Mouse (Mus musculus) lung, postnatal 0 days (tissue): ENCODE results near the gene Cdh12. TPM values are rescaled to one million over a fixed set of nuclear protein-coding genes. Genes with fewer than 3 reads are reported as not detected.

Source experiments
- ATAC-seq: fragments of 200-750 bp; cut with Nextera tagmentation; 2 replicates; pipeline ENCODE4 v1.8.0; 2017; ENCODE audit warnings: moderate library complexity
- DNase-seq: peaks from one replicate; pipeline ENCODE4 v3.0.0-alpha.2; 2016; ENCODE audit warnings: low spot score
- H3K27ac ChIP-seq: fragments of 300-500 bp; sonication (generic); 2 replicates; pipeline ENCODE4 v1.5.1; 2014; ENCODE audit warnings: antibody characterized with exemption, mild to moderate bottlenecking, low read length, mixed read lengths
- H3K27me3 ChIP-seq: fragments of 300-500 bp; sonication (generic); replicated peaks from 2 replicates; pipeline ENCODE4 v1.6.1; 2014; ENCODE audit warnings: low read length, mixed read lengths; ENCODE audit not compliant: insufficient read depth
- H3K36me3 ChIP-seq: fragments of 300-500 bp; sonication (generic); 2 replicates; pipeline ENCODE4 v1.6.1; 2014; ENCODE audit warnings: low read length, mixed read lengths; ENCODE audit not compliant: insufficient read depth
- H3K4me1 ChIP-seq: fragments of 300-500 bp; sonication (generic); 2 replicates; pipeline ENCODE4 v1.6.1; 2014; ENCODE audit warnings: antibody characterized with exemption, low read depth, low read length, mixed read lengths; ENCODE audit not compliant: insufficient read depth
- H3K4me2 ChIP-seq: fragments of 300-500 bp; sonication (generic); replicated peaks from 2 replicates; pipeline ENCODE4 v1.6.1; 2014; ENCODE audit warnings: low read depth, mild to moderate bottlenecking, low read length, moderate library complexity, mixed read lengths
- H3K4me3 ChIP-seq: fragments of 300-500 bp; sonication (generic); 2 replicates; pipeline ENCODE4 v1.5.1; 2014; ENCODE audit warnings: low read depth, low read length
- H3K9ac ChIP-seq: fragments of 300-500 bp; sonication (generic); replicated peaks from 2 replicates; pipeline ENCODE4 v1.6.1; 2014; ENCODE audit warnings: low read depth, mild to moderate bottlenecking
- H3K9me3 ChIP-seq: fragments of 300-500 bp; sonication (generic); 2 replicates; pipeline ENCODE4 v1.6.1; 2016; ENCODE audit warnings: low read length, mixed read lengths
- CTCF ChIP-seq: IDR thresholded peaks from 2 replicates; pipeline ENCODE4 v1.5.1; 2016; ENCODE audit warnings: antibody characterized with exemption, mild to moderate bottlenecking
- EP300 ChIP-seq: IDR thresholded peaks from 2 replicates; pipeline ENCODE4 v1.6.1; 2016; ENCODE audit warnings: antibody characterized with exemption, mild to moderate bottlenecking, control low read depth
- WGBS: fragments of 180-500 bp; shearing (Covaris S2); extraction: QIAGEN DNeasy Blood & Tissue Kit; methylation state at CpG from one replicate; pipeline ENCODE4 v1.1.7; 2014; 5-methylcytosine and 5-hydroxymethylcytosine counted together
- polyA plus RNA-seq: library from polyadenylated mRNA; unstranded; fragments of >200 nt; fragmentation: Nextera tagmentation; extraction: Ambion mirVana; gene quantifications from 2 replicates; pipeline ENCODE4 v1.2.1, GENCODE M21; 2015

Cdh12 gene
- polyA plus RNA-seq, 1 experiment from 2014 or later: not detected

- Histone ChIP-seq H3K27ac (no peak overlapping the region), H3K27me3 (no peaks in the 10 kb centered on the region), H3K4me2 (no peak overlapping the region), H3K36me3 (no peaks in the 10 kb centered on the region), H3K9ac (no peak overlapping the region), H3K4me1 (no peaks in the 10 kb centered on the region), H3K4me3 (no peak overlapping the region), H3K9me3 (no peaks in the 10 kb centered on the region)
- TF ChIP-seq CTCF (no peak), EP300 (no peak)
- DNase-seq: no peak
- ATAC-seq: no peak
- WGBS: 86% methylated on average over 2 of the region's 2 CpGs
Observed at GRCm38 (mm10) chr15:20798541-20798940, 349.5 kb downstream of the Cdh12 start.

DNA sequence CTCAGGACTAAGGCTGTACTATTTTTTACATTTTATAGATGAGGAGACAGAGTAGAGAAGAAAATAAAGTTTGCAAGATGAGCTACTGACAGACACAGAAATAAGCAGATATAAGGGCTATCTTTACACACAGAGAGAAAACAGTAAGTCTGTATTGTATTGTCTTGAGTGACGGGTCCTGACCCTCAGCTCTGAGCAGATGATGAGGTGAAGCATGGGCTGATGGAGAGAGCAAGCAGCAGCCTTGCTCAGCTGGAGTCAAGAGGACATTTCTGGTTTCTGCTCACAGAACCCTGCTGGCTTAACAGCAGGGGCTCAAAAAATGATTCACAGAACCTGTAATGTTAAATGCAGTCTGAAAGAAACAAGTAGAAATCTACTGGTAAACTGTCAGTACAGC lies 386.8 kb downstream of the Cdh12 start:
- no peak overlapping the region for H3K9ac ChIP-seq
- no peaks in the 10 kb centered on the region for H3K9me3 ChIP-seq
- DNase-seq (no peak), ATAC-seq (no peak)
- no peak overlapping the region for H3K27ac ChIP-seq
- TF ChIP-seq EP300 (no peak), CTCF (no peak)
- no peak overlapping the region for H3K4me3 ChIP-seq
- WGBS: 71% methylated on average over 1 of the region's 1 CpGs
- H3K4me1 ChIP-seq: no peaks in the 10 kb centered on the region
- H3K36me3 ChIP-seq: no peaks in the 10 kb centered on the region
- H3K27me3 ChIP-seq: no peaks in the 10 kb centered on the region
- H3K4me2 ChIP-seq: no peak overlapping the region

- H3K9ac ChIP-seq: no peak overlapping the region
- no peak for TF ChIP-seq EP300
- H3K9me3 ChIP-seq: no peaks in the 10 kb centered on the region
- H3K27ac ChIP-seq: no peak overlapping the region
- H3K4me1 ChIP-seq: no peaks in the 10 kb centered on the region
- 80% methylated on average over 3 of the region's 3 CpGs for WGBS
- H3K4me3 ChIP-seq: no peak overlapping the region
- no peak overlapping the region for H3K4me2 ChIP-seq
- ATAC-seq (no peak), DNase-seq (no peak)
- no peaks in the 10 kb centered on the region for H3K27me3 ChIP-seq
- H3K36me3 ChIP-seq: no peaks in the 10 kb centered on the region
Observed at GRCm38 (mm10) chr15:20836991-20837390, 387.9 kb downstream of the Cdh12 start.

- Histone ChIP-seq H3K4me1 (no peaks in the 10 kb centered on the region), H3K36me3 (no peaks in the 10 kb centered on the region), H3K4me3 (no peak overlapping the region), H3K9ac (no peak overlapping the region), H3K27me3 (no peaks in the 10 kb centered on the region), H3K9me3 (no peaks in the 10 kb centered on the region), H3K27ac (no peak overlapping the region), H3K4me2 (no peak overlapping the region)
- 81% methylated on average over 5 of the region's 5 CpGs for WGBS
- TF ChIP-seq EP300 (no peak), CTCF (no peak)
- ATAC-seq (no peak), DNase-seq (no peak)
Observed at GRCm38 (mm10) chr15:20841479-20841878, 392.4 kb downstream of the Cdh12 start.

GRCm38 (mm10) chr15:20863076-20863475 lies 414.0 kb downstream of the Cdh12 start:
- WGBS: 37% methylated on average over 2 of the region's 2 CpGs
- Histone ChIP-seq H3K4me2 (no peak overlapping the region), H3K9me3 (no peaks in the 10 kb centered on the region), H3K4me1 (no peaks in the 10 kb centered on the region), H3K9ac (no peak overlapping the region), H3K27ac (no peak overlapping the region), H3K27me3 (no peaks in the 10 kb centered on the region), H3K4me3 (no peak overlapping the region), H3K36me3 (no peaks in the 10 kb centered on the region)
- TF ChIP-seq EP300 (no peak), CTCF (no peak)
- ATAC-seq (no peak), DNase-seq (no peak)

DNA sequence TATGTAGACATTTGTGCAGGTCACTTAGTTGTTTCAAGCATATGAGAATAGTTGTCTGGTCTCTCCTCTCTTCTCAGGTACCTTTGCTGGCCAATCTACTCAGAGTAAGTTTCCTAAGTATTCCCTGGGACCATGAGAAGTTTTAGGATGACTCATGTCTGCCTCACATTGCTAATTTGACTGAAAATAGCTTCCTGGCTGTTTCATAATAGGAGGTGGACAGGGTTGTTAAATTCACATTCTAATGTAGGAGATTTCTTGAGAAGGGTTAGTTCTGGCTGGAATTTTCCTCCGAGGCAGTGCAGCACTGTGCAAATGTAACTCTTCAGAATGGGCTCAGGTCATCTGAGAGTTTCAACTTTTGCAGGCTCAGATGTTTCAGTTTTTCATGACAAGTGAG lies 423.5 kb downstream of the Cdh12 start:
- 85% methylated on average over 1 of the region's 1 CpGs for whole genome bisulfite sequencing
- TF ChIP-seq CTCF (no peak), EP300 (no peak)
- no peak overlapping the region for H3K4me3 ChIP-seq
- H3K27me3 ChIP-seq: no peaks in the 10 kb centered on the region
- no peak overlapping the region for H3K4me2 ChIP-seq
- no peak overlapping the region for H3K27ac ChIP-seq
- H3K36me3 ChIP-seq: no peaks in the 10 kb centered on the region
- no peaks in the 10 kb centered on the region for H3K9me3 ChIP-seq
- no peak for ATAC-seq
- H3K4me1 ChIP-seq: no peaks in the 10 kb centered on the region
- no peak for DNase-seq
- H3K9ac ChIP-seq: no peak overlapping the region

DNA sequence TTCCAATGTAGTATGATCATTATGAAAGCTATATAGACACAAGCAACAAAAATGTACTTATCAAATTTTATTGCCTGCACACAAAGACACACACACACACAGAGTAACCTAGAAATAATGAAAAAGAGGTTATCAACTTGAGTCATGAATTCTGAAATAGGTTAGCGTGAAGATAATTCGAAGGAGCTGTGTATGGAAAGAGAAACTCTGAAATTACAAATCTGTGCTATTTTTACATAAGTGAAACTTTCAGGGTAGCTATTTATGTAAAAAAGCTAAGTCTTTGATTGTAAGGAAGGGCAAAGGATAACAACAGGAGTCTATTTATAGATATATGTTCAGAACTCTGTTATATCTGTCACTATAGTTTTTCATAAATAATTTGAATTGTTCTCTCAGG lies 427.9 kb downstream of the Cdh12 start:
- 90% methylated on average over 2 of the region's 2 CpGs for WGBS
- Histone ChIP-seq H3K36me3 (no peaks in the 10 kb centered on the region), H3K4me1 (no peaks in the 10 kb centered on the region), H3K4me2 (no peak overlapping the region), H3K27me3 (no peaks in the 10 kb centered on the region), H3K9ac (no peak overlapping the region), H3K4me3 (no peak overlapping the region), H3K9me3 (no peaks in the 10 kb centered on the region), H3K27ac (no peak overlapping the region)
- TF ChIP-seq EP300 (no peak), CTCF (no peak)
- DNase-seq (no peak), ATAC-seq (no peak)
